ENCODE assay signal across 1 mouse cellular context in the genomic region with DNA sequence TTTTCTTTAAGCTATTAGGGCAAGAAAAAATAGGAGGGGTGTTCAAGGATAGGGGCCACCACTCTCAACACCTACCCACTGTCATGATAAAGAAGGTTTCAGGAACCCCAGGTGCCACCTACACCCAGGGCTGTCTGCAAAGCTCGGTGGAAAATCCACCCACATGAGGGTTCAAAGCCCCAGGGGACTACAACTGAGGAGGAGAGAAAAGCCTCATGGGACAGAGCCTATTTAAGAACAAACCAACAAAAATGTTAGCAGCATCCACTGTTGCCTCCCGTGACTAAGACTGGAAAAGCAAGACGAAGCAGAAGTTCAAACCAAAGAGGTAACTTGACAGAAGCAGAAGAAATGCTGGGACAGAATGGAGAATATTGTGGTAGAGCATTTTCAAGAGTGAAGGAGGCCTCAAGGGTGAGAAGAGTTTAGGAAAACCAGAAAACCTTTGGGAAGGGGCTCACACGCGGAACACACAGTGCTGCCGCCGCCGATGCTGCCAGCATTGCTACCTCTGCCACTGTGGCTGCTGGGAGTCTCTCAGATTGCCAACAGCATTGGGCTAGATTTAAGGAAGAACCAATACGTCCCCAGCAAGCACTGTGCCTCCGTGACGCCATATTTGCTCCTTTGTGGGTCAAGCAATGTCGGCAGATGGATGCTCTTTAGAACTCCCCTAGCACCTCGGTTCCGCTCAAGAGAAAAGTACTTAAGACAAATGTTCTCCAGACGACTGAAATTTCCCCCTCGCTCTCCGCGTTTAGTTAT.
TF ChIP-seq lines count a peak whose summit lies in the region.

No protein-coding gene starts in this region.

TF ChIP-seq in CH12.LX, 34 proteins besides CTCF, POLR2A, EP300 and RAD21 (continued from another document):
- TF ChIP-seq BHLHE40 (IDR thresholded peaks at IDR 0.05; ENCODE audit: low read depth, low read length) = peak; percentile 93
- 0 out of 2 replicates have a peak, but pooled peaks have one; percentile 19 for TF ChIP-seq ZMIZ1 (IDR thresholded peaks at IDR 0.05; ENCODE audit: low read depth, low read length)
- no peak for TF ChIP-seq UBTF (IDR thresholded peaks at IDR 0.05; ENCODE audit: low read depth, low read length)
- no peak for TF ChIP-seq USF1 (IDR thresholded peaks at IDR 0.05; ENCODE audit: low read depth, low read length)
- peak; percentile 86 for TF ChIP-seq ETS1 (conservative IDR thresholded peaks at IDR 0.05; ENCODE audit: low read depth, low read length)
- TF ChIP-seq POLR2AphosphoS2 (IDR thresholded peaks at IDR 0.05; ENCODE audit: low read depth, low read length) = 0 out of 2 replicates have a peak, but pooled peaks have one; percentile 34
- TF ChIP-seq USF2 (conservative IDR thresholded peaks at IDR 0.05; ENCODE audit: low read depth, low read length) = peak; percentile 33; the same call in 1 of the 2 replicates
- TF ChIP-seq MAX (IDR thresholded peaks at IDR 0.05; ENCODE audit: low read length) = peak; percentile 52; the same call in 1 of the 2 replicates
- no peak; the same call in 1 of the 2 replicates for TF ChIP-seq SIN3A (IDR thresholded peaks at IDR 0.05; ENCODE audit: low read length)
- no peak for TF ChIP-seq ZKSCAN1 (IDR thresholded peaks at IDR 0.05; ENCODE audit: borderline replicate concordance, low read depth, low read length)
- TF ChIP-seq ZC3H11A (IDR thresholded peaks at IDR 0.05; ENCODE audit: low read depth, low read length) = no peak
- TF ChIP-seq E2F4 (IDR thresholded peaks at IDR 0.05; ENCODE audit: insufficient replicate concordance, low read depth, low read length) = no peak
- TF ChIP-seq MEF2A (IDR thresholded peaks at IDR 0.05; ENCODE audit: borderline replicate concordance, low read depth, low read length) = peak; percentile 94
- TF ChIP-seq ZNF384 (IDR thresholded peaks at IDR 0.05; ENCODE audit: low read depth, low read length) = no peak
- TF ChIP-seq ELF1 (IDR thresholded peaks at IDR 0.05; ENCODE audit: low read depth, low read length) = no peak
- peak; percentile 87; the same call in 1 of the 2 replicates for TF ChIP-seq KAT2A (IDR thresholded peaks at IDR 0.05; ENCODE audit: insufficient replicate concordance, low read length)
- peak; percentile 65; the same call in 1 of the 2 replicates for TF ChIP-seq MAFK (IDR thresholded peaks at IDR 0.05; ENCODE audit: insufficient replicate concordance, low read length)
- peak; percentile 36; the same call in 1 of the 2 replicates for TF ChIP-seq NRF1 (IDR thresholded peaks at IDR 0.05; ENCODE audit: low read depth, low read length)
- no peak for TF ChIP-seq GABPA (IDR thresholded peaks at IDR 0.05; ENCODE audit: insufficient replicate concordance, low read depth, low read length)
- 0 out of 2 replicates have a peak, but pooled peaks have one; percentile 13 for TF ChIP-seq NELFE (IDR thresholded peaks at IDR 0.05; ENCODE audit: low read depth, low read length)
- no peak; the same call in none of the 2 replicates for TF ChIP-seq MYC (IDR thresholded peaks at IDR 0.05; ENCODE audit: low read depth, low read length)
- peak; percentile 61 for TF ChIP-seq MXI1 (IDR thresholded peaks at IDR 0.05; ENCODE audit: low read depth, low read length)
- TF ChIP-seq TBP (conservative IDR thresholded peaks at IDR 0.05; ENCODE audit: low read depth, low read length) = peak; percentile 90
TF ChIP-seq in CH12.LX: peak in this region for 20.
